Mouse (Mus musculus) megakaryocyte, embryonic 14.5 days (primary cell): Measurements from ENCODE around the gene Slc46a1.

Source experiments
- FLI1 ChIP-seq: IDR thresholded peaks from 2 replicates; pipeline ENCODE4 v1.6.1; 2012; ENCODE audit warnings: low read length, inconsistent platforms, mixed read lengths
- GATA1 ChIP-seq: IDR thresholded peaks from 3 replicates; pipeline ENCODE4 v1.6.1; 2012; ENCODE audit warnings: mixed read lengths, low read length, inconsistent platforms, borderline replicate concordance

GRCm38 (mm10) chr11:78431176-78431575 lies 34.3 kb upstream of the Slc46a1 start:
- TF ChIP-seq GATA1 (no peak), FLI1 (no peak)
